Mouse (Mus musculus) cerebellum, adult 2 months (tissue): Measurements from ENCODE around the gene Cd40.

ENCODE experiments used
- CTCF ChIP-seq: fragments of 200-500 bp; IDR thresholded peaks from 2 replicates; pipeline ENCODE4 v1.5.1; 2011; ENCODE audit warnings: low read depth, mild to moderate bottlenecking, control low read depth, low read length, moderate library complexity, borderline replicate concordance; ENCODE audit not compliant: insufficient read depth
- POLR2A ChIP-seq: fragments of 200-500 bp; IDR thresholded peaks from 2 replicates; pipeline ENCODE4 v1.6.1; 2011; ENCODE audit warnings: low read length, control low read depth, borderline replicate concordance; ENCODE audit not compliant: insufficient read depth

- no peak for TF ChIP-seq CTCF
- TF ChIP-seq POLR2A = no peak
Measured at GRCm38 (mm10) chr2:165020490-165020889, 34.9 kb upstream of the Cd40 start.
